ENCODE assay signal across 21 mouse cellular contexts in genomic region chr12:16034691-16035515, GRCm38 (mm10).
DNase-seq lines count a peak whose midpoint lies in the region; ATAC-seq and TF ChIP-seq lines count a peak whose summit lies in the region.
"Had no signal": no experiment of that assay in that cellular context is flagged by ENCODE, and none has a peak within 500 bp of the region (broad histone marks: within the 10 kb centered on the region; RNA-seq: fewer than 3 reads in every experiment).

No protein-coding gene starts in this region.

- peak; percentile 7; the same call in 1 of the 2 replicates for TF ChIP-seq RAD21 in CH12.LX (IDR thresholded peaks at IDR 0.05; ENCODE audit: low read depth, low read length)

- no peaks in the 10 kb centered on the region for H3K79me2 ChIP-seq in CH12.LX (replicated peaks; ENCODE audit: control insufficient read depth, extremely low read depth, insufficient read depth, poor library complexity, severe bottlenecking)

- peak; percentile 26 for TF ChIP-seq CTCF in intestine, postnatal 0 days (IDR thresholded peaks at IDR 0.05; ENCODE audit: low read depth)
- 0 out of 4 replicates have a peak, but pooled peaks of 1 of the 2 experiments have one; percentile 4 for TF ChIP-seq CTCF in CH12.LX (conservative IDR thresholded peaks at IDR 0.05 in 1 of 2, IDR thresholded peaks at IDR 0.05 in 1 of 2; ENCODE audit: low read depth in 2 of 2, low read length in 2 of 2)

- dilution Hi-C loops in CH12.LX (cut with MboI; ENCODE audit: extremely low pct_ligation_motif_present, extremely low pct_unique_long_range_greater_than_20kb, low sequenced_read_pairs), result no loop called here

- no peak for ATAC-seq in embryonic facial prominence, embryonic 14.5 days (ENCODE audit: low read depth)
- no peak for ATAC-seq in intestine, postnatal 0 days
- ATAC-seq in intestine, embryonic 16.5 days, result no peak
- peak; percentile 51; the same call in 1 of the 2 replicates for ATAC-seq in kidney, embryonic 16.5 days (ENCODE audit: low FRiP score, low TSS enrichment)
- ATAC-seq: CD4-positive, CD25-positive, alpha-beta regulatory T cell, adult 4 months; forebrain, embryonic 15.5 days had no signal

- no peaks in the 10 kb centered on the region for H3K27me3 ChIP-seq in embryonic facial prominence, embryonic 14.5 days (replicated peaks; ENCODE audit: control insufficient read depth, insufficient read depth, low read length)
- no peaks in the 10 kb centered on the region for H3K27me3 ChIP-seq in embryonic facial prominence, embryonic 10.5 days (replicated peaks; ENCODE audit: low read depth, poor library complexity, severe bottlenecking)
- no peaks in the 10 kb centered on the region for H3K27me3 ChIP-seq in intestine, postnatal 0 days (replicated peaks; ENCODE audit: control insufficient read depth, insufficient read depth, low read length)
- H3K27me3 ChIP-seq in intestine, embryonic 16.5 days (replicated peaks; ENCODE audit: control insufficient read depth, insufficient read depth, low read length), result no peaks in the 10 kb centered on the region
- no peaks in the 10 kb centered on the region for H3K27me3 ChIP-seq in kidney, embryonic 16.5 days (ENCODE audit: insufficient read depth, low read length)
- no peaks in the 10 kb centered on the region for H3K27me3 ChIP-seq in CH12.LX (replicated peaks)
- H3K27me3 ChIP-seq: embryonic facial prominence, embryonic 15.5 days; forebrain, embryonic 15.5 days had no signal

- in situ Hi-C loops in CH12.LX (cut with MboI; ENCODE audit: low pct_ligation_motif_present, low pct_unique_long_range_greater_than_20kb, low sequenced_read_pairs), result no loop called here

- H3K36me3 ChIP-seq in embryonic facial prominence, embryonic 14.5 days (ENCODE audit: control insufficient read depth, insufficient read depth, low read length), result no peaks in the 10 kb centered on the region
- H3K36me3 ChIP-seq in embryonic facial prominence, embryonic 10.5 days (replicated peaks), result no peaks in the 10 kb centered on the region
- no peaks in the 10 kb centered on the region for H3K36me3 ChIP-seq in intestine, postnatal 0 days (ENCODE audit: control insufficient read depth, insufficient read depth)
- no peaks in the 10 kb centered on the region for H3K36me3 ChIP-seq in intestine, embryonic 16.5 days (ENCODE audit: control insufficient read depth, insufficient read depth, low read length)
- no peaks in the 10 kb centered on the region for H3K36me3 ChIP-seq in kidney, embryonic 16.5 days (ENCODE audit: insufficient read depth, low read length)
- no peaks in the 10 kb centered on the region for H3K36me3 ChIP-seq in CH12.LX (replicated peaks in 1 of 2; ENCODE audit: control insufficient read depth in 1 of 2, insufficient read depth in 1 of 2, low read length in 1 of 2)
- H3K36me3 ChIP-seq: embryonic facial prominence, embryonic 15.5 days; forebrain, embryonic 15.5 days; hindbrain, embryonic 10.5 days had no signal

- H3K4me1 ChIP-seq in embryonic facial prominence, embryonic 14.5 days (ENCODE audit: control insufficient read depth, insufficient read depth, low read length), result no peaks in the 10 kb centered on the region
- H3K4me1 ChIP-seq in embryonic facial prominence, embryonic 10.5 days, result no peaks in the 10 kb centered on the region
- H3K4me1 ChIP-seq in intestine, postnatal 0 days (replicated peaks; ENCODE audit: control insufficient read depth, insufficient read depth, low read length), result no peaks in the 10 kb centered on the region
- no peaks in the 10 kb centered on the region for H3K4me1 ChIP-seq in intestine, embryonic 16.5 days (ENCODE audit: control insufficient read depth, insufficient read depth, low read length)
- H3K4me1 ChIP-seq in kidney, embryonic 16.5 days (ENCODE audit: insufficient read depth, low read length), result peaks cover 10% of the 10 kb centered on the region
- no peaks in the 10 kb centered on the region; a peak in 1 of 4 replicates for H3K4me1 ChIP-seq in CH12.LX (ENCODE audit: control insufficient read depth in 1 of 2, insufficient read depth in 2 of 2)
- H3K4me1 ChIP-seq: embryonic facial prominence, embryonic 15.5 days; forebrain, embryonic 15.5 days had no signal

- H3K27ac ChIP-seq in embryonic facial prominence, embryonic 14.5 days (replicated peaks; ENCODE audit: low read depth, low read length), result no peak overlapping the region
- no peak overlapping the region for H3K27ac ChIP-seq in embryonic facial prominence, embryonic 10.5 days (replicated peaks)
- H3K27ac ChIP-seq in intestine, postnatal 0 days (ENCODE audit: low read depth, low read length), result no peak overlapping the region
- no peak overlapping the region for H3K27ac ChIP-seq in intestine, embryonic 16.5 days (ENCODE audit: low read length)
- 0 out of 2 replicates have a peak overlapping the region, but pooled peaks have one; percentile 16 for H3K27ac ChIP-seq in kidney, embryonic 16.5 days (ENCODE audit: low read length)
- no peak overlapping the region for H3K27ac ChIP-seq in CH12.LX (ENCODE audit: insufficient read depth, low read depth)
- H3K27ac ChIP-seq: embryonic facial prominence, embryonic 15.5 days; forebrain, embryonic 15.5 days; hindbrain, embryonic 10.5 days; hindbrain, embryonic 14.5 days had no signal

- H3K9me3 ChIP-seq in embryonic facial prominence, embryonic 14.5 days (ENCODE audit: control insufficient read depth, low read length), result no peaks in the 10 kb centered on the region
- no peaks in the 10 kb centered on the region for H3K9me3 ChIP-seq in embryonic facial prominence, embryonic 10.5 days
- no peaks in the 10 kb centered on the region for H3K9me3 ChIP-seq in intestine, postnatal 0 days (ENCODE audit: control insufficient read depth)
- no peaks in the 10 kb centered on the region for H3K9me3 ChIP-seq in intestine, embryonic 16.5 days (ENCODE audit: control insufficient read depth, low read length)
- no peaks in the 10 kb centered on the region for H3K9me3 ChIP-seq in kidney, embryonic 16.5 days (ENCODE audit: low read length)
- H3K9me3 ChIP-seq in CH12.LX (replicated peaks; ENCODE audit: low read length), result no peaks in the 10 kb centered on the region
- H3K9me3 ChIP-seq: embryonic facial prominence, embryonic 15.5 days; forebrain, embryonic 15.5 days; hindbrain, embryonic 10.5 days had no signal

- no peak overlapping the region for H3K9ac ChIP-seq in embryonic facial prominence, embryonic 14.5 days (ENCODE audit: low read depth, low read length)
- no peak overlapping the region for H3K9ac ChIP-seq in intestine, postnatal 0 days (ENCODE audit: low read depth, low read length)
- no peak overlapping the region for H3K9ac ChIP-seq in intestine, embryonic 16.5 days (ENCODE audit: low read depth, low read length)
- H3K9ac ChIP-seq in kidney, embryonic 16.5 days (replicated peaks; ENCODE audit: low read length), result no peak overlapping the region
- H3K9ac ChIP-seq in CH12.LX (ENCODE audit: insufficient read depth, low read depth), result no peak overlapping the region
- H3K9ac ChIP-seq: embryonic facial prominence, embryonic 15.5 days; forebrain, embryonic 15.5 days; hindbrain, embryonic 14.5 days had no signal

- no peak overlapping the region for H3K4me3 ChIP-seq in embryonic facial prominence, embryonic 14.5 days (ENCODE audit: low read depth, low read length)
- H3K4me3 ChIP-seq in embryonic facial prominence, embryonic 10.5 days, result no peak overlapping the region
- H3K4me3 ChIP-seq in intestine, postnatal 0 days (ENCODE audit: low read depth, low read length), result no peak overlapping the region
- no peak overlapping the region for H3K4me3 ChIP-seq in intestine, embryonic 16.5 days (ENCODE audit: low read length)
- H3K4me3 ChIP-seq in kidney, embryonic 16.5 days (ENCODE audit: low read length), result no peak overlapping the region
- no peak overlapping the region for H3K4me3 ChIP-seq in CH12.LX (replicated peaks in 1 of 3; ENCODE audit: low read depth in 2 of 3, low read length in 2 of 3, poor library complexity in 1 of 3)
- H3K4me3 ChIP-seq: embryonic facial prominence, embryonic 15.5 days; forebrain, embryonic 15.5 days; hindbrain, embryonic 10.5 days had no signal

- TF ChIP-seq EP300 in CH12.LX (IDR thresholded peaks at IDR 0.05; ENCODE audit: low read length), result no peak

- no peak overlapping the region for H3K4me2 ChIP-seq in embryonic facial prominence, embryonic 14.5 days (ENCODE audit: low read depth, low read length)
- no peak overlapping the region for H3K4me2 ChIP-seq in intestine, postnatal 0 days (replicated peaks; ENCODE audit: low read depth)
- H3K4me2 ChIP-seq in intestine, embryonic 16.5 days (ENCODE audit: low read depth, low read length), result no peak overlapping the region
- no peak overlapping the region for H3K4me2 ChIP-seq in kidney, embryonic 16.5 days (replicated peaks; ENCODE audit: low read depth, low read length)
- H3K4me2 ChIP-seq in CH12.LX (ENCODE audit: insufficient read depth, low read depth, poor library complexity, severe bottlenecking), result no peak overlapping the region
- H3K4me2 ChIP-seq: embryonic facial prominence, embryonic 15.5 days; forebrain, embryonic 15.5 days; heart, embryonic 11.5 days; hindbrain, embryonic 14.5 days had no signal

- peak; percentile 18 for DNase-seq in embryonic facial prominence, embryonic 14.5 days (ENCODE audit: low spot score)
- no peak for DNase-seq in embryonic facial prominence, embryonic 10.5 days (ENCODE audit: low spot score)
- DNase-seq in kidney, postnatal 25 days, result no peak
- DNase-seq in CH12.LX (ENCODE audit: extremely low read depth), result no peak
- no peak for DNase-seq in frontal cortex, postnatal 36 days (ENCODE audit: low spot score in 2 of 2)
- DNase-seq: adrenal gland, adult 2 months; adrenal gland, postnatal 25 days; B cell, adult 2 months; cerebellum, adult 18-20 months; cerebellum, adult 9-11 months; cerebellum, postnatal 36 days; gastrocnemius, postnatal 14 days had no signal

- no peak for TF ChIP-seq POLR2A in CH12.LX (IDR thresholded peaks at IDR 0.05; ENCODE audit: low read depth, low read length)

TF ChIP-seq in CH12.LX, 34 proteins besides CTCF, POLR2A, EP300 and RAD21:
- TF ChIP-seq E2F4 (IDR thresholded peaks at IDR 0.05; ENCODE audit: insufficient replicate concordance, low read depth, low read length) (no peak), SMC3 (IDR thresholded peaks at IDR 0.05; ENCODE audit: low read depth, low read length) (peak; percentile 6; the same call in 1 of the 2 replicates)
